Mouse (Mus musculus) limb, embryonic 15.5 days (tissue): ENCODE measurements at regions not wholly inside any gene's neighbourhood (a gene's known extent, or its start where the extent isn't known, plus 50 kb on each side); places are given as distances from the start of the nearest gene placed in this dataset.

Source experiments
- ATAC-seq: fragments of 200-750 bp; cut with Nextera tagmentation; 2 replicates; pipeline ENCODE4 v1.8.0; 2017; ENCODE audit warnings: low read depth, moderate TSS enrichment; ENCODE audit not compliant: insufficient number of reproducible peaks, low FRiP score, low TSS enrichment
- H3K27ac ChIP-seq: fragments of 300-500 bp; sonication (generic); 2 replicates; pipeline ENCODE4 v1.5.1; 2015; ENCODE audit warnings: moderate library complexity, mild to moderate bottlenecking, inconsistent platforms
- H3K27me3 ChIP-seq: fragments of 300-500 bp; sonication (generic); 2 replicates; pipeline ENCODE4 v1.6.1; 2015; ENCODE audit warnings: inconsistent platforms
- H3K36me3 ChIP-seq: fragments of 300-500 bp; sonication (generic); 2 replicates; pipeline ENCODE4 v1.6.1; 2015; ENCODE audit warnings: inconsistent platforms
- H3K4me1 ChIP-seq: fragments of 300-500 bp; sonication (generic); 2 replicates; pipeline ENCODE4 v1.6.1; 2015; ENCODE audit warnings: inconsistent platforms
- H3K4me2 ChIP-seq: fragments of 300-500 bp; sonication (generic); 2 replicates; pipeline ENCODE4 v1.6.1; 2015; ENCODE audit warnings: mild to moderate bottlenecking, inconsistent platforms
- H3K4me3 ChIP-seq: fragments of 300-500 bp; sonication (generic); 2 replicates; pipeline ENCODE4 v1.5.1; 2015; ENCODE audit warnings: mild to moderate bottlenecking, inconsistent platforms
- H3K9ac ChIP-seq: fragments of 300-500 bp; sonication (generic); 2 replicates; pipeline ENCODE4 v1.6.1; 2015; ENCODE audit warnings: inconsistent platforms
- H3K9me3 ChIP-seq: fragments of 300-500 bp; sonication (generic); 2 replicates; pipeline ENCODE4 v1.6.1; 2016; ENCODE audit warnings: inconsistent platforms
- WGBS: fragments of 180-500 bp; shearing (Covaris S2); methylation state at CpG from one replicate; pipeline ENCODE4 v1.1.7; 2015; 5-methylcytosine and 5-hydroxymethylcytosine counted together

DNA sequence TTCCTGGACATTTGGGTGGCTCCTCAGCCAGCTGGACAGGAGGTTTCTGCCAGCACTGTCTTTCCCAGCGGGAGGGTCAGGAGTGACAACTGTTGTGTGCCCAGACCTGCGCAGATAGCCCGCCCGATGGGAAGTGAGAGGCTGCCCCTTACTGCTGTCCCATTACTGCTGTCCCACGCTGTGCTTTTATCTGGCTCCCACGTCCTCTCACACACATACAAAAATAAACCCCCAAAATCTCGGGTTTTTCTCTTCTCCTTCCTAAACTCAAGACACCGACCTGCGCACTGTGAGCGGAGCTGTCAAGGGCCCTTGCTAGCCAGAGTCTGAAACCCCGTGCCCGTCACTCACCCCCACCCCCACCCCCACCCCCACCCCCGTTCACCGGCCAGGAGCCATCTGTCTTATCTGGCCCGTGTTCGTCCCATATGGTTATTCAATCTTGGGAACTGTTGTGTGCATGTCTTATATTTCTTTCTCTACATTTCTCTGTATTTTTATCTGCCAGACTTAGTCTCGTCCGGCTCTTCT lies 109.6 kb downstream of the Ddx11 start:
- 61% methylated on average over 18 of the region's 18 CpGs for WGBS
- no peaks in the 10 kb centered on the region for H3K36me3 ChIP-seq
- H3K4me3 ChIP-seq: no peak overlapping the region
- H3K9me3 ChIP-seq: no peaks in the 10 kb centered on the region
- H3K9ac ChIP-seq: no peak overlapping the region
- H3K27ac ChIP-seq: no peak overlapping the region
- no peak for ATAC-seq
- peaks cover 19% of the 10 kb centered on the region for H3K4me1 ChIP-seq
- H3K27me3 ChIP-seq: peaks cover 6% of the 10 kb centered on the region; the same call in 1 of the 2 replicates
- H3K4me2 ChIP-seq: 0 out of 2 replicates have a peak overlapping the region, but pooled peaks have one; percentile 17

DNA sequence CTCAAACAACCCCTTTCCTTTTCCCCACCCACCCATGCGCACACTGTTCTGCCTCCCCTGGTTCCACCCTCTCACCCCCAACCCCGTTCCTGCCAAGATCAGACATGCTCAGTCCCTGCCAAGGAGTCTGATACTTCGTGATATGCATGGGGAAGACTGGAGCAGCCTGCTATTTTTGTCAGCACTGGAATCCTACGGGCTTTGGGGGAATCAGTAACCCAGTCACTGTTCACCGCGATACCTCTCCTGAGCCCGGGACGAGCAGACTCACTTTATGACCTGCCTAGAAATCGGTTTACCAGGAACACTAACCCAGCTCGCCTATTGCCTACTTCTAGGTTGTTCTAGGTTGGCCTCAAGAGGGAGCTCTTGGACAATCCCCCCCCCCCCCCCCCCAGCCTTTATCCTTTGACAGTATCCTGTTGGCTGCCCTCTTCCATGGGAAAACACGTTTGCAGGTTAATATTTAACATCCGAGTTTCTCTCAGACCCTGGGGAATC lies 110.2 kb downstream of the Ddx11 start:
- Histone ChIP-seq H3K9me3 (no peaks in the 10 kb centered on the region), H3K4me2 (peak overlapping the region; percentile 17; the same call in 1 of the 2 replicates), H3K4me1 (peaks cover 19% of the 10 kb centered on the region), H3K36me3 (no peaks in the 10 kb centered on the region), H3K27ac (no peak overlapping the region), H3K4me3 (no peak overlapping the region), H3K9ac (no peak overlapping the region), H3K27me3 (peaks cover 6% of the 10 kb centered on the region; the same call in 1 of the 2 replicates)
- no peak for ATAC-seq
- WGBS: 37% methylated on average over 12 of the region's 12 CpGs

DNA sequence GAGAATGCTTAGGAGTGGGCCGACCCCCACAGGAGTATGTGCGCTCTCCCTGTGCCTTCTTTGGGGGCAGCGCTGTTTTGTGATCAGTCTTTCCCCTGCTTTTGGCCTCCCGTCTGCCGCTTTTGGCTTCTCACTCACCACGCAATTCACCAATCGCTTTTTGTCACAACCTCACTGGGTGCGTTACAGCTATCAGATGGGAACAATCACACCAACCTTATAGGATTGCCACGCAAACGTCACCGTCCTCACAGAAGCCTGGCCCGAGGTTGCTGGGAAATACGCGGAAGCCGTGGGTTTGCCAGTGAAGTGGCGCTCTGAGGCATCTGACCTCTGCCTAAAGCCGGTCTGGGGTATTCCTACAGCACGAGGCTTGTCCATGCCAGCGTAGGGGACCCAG lies 111.1 kb downstream of the Ddx11 start:
- 67% methylated on average over 19 of the region's 19 CpGs for WGBS

DNA sequence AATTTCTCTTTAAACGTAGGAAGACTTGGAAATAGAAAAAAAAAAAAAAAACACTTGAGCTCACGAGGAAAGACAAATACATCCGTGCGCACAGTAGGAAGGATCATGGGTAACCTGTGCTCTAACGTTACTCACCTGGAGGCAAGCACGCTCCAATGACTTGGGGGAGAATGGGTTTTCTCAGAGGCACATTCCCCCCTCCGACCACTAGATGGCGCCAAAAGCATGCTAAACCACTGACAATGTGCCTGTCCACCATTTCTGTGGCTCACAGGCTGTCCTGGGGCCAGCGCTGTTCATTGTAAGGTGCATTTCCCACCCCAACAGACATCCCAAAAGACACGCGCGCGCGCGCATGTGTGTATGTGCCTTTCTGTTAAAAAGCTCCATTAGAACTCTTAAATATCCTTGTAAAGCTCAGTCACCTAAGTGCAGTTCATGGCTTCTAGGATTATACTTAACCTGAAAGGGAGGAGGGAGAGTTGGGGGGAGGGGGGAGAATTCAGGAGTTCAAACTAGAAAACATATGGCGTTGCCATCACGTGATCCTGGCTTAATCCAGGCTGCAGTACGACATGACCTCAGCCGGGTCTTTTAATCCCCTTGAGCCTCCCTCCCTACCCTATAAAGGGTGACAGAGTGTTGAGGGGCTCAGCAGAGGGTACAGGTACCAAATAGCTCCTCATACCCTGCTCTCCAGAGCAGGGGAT lies 111.9 kb downstream of the Ddx11 start:
- ATAC-seq: 0 out of 2 replicates have a peak, but pooled peaks have one; percentile 70
- 4% methylated on average over 19 of the region's 19 CpGs for WGBS
- Histone ChIP-seq H3K27ac (no peak overlapping the region), H3K4me3 (no peak overlapping the region), H3K36me3 (no peaks in the 10 kb centered on the region), H3K9me3 (no peaks in the 10 kb centered on the region), H3K9ac (no peak overlapping the region), H3K4me1 (peaks cover 19% of the 10 kb centered on the region), H3K4me2 (peak overlapping the region; percentile 33), H3K27me3 (peaks cover 6% of the 10 kb centered on the region; the same call in 1 of the 2 replicates)

More for the DNA sequence above, 111.1 kb downstream of the Ddx11 start:
- peaks cover 6% of the 10 kb centered on the region; the same call in 1 of the 2 replicates for H3K27me3 ChIP-seq
- no peak overlapping the region for H3K4me2 ChIP-seq
- peaks cover 19% of the 10 kb centered on the region for H3K4me1 ChIP-seq
- H3K36me3 ChIP-seq: no peaks in the 10 kb centered on the region
- no peak for ATAC-seq
- no peak overlapping the region for H3K9ac ChIP-seq
- H3K4me3 ChIP-seq: no peak overlapping the region
- no peak overlapping the region for H3K27ac ChIP-seq
- H3K9me3 ChIP-seq: no peaks in the 10 kb centered on the region

DNA sequence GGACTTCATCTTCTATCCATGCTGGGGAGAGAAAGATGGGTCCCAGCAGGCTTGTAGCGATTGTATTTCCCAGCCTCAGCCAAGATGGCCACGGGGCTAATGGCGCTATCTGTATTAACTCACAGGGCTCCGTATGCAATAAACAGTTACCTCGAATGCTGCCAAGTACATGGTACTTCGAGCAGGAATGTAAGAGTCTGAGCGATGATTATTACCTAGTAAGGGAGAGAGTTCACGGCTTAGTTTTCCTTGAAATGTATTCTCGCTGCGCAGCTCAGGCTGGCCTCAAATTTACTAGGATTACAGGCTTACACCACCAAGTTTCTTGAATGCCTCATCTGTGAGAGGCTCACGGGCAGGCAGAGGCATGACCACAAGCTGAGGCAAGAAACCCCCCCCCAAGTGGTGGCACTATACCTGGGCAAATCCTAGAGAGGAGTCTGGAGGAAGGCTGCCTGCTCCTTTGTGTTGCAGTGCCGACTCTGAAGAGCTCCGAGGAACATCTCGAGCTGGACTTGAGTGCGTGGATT lies 112.6 kb downstream of the Ddx11 start:
- Histone ChIP-seq H3K27me3 (peaks cover 6% of the 10 kb centered on the region; the same call in 1 of the 2 replicates), H3K36me3 (no peaks in the 10 kb centered on the region), H3K4me2 (peak overlapping the region; percentile 33; the same call in 1 of the 2 replicates), H3K27ac (no peak overlapping the region), H3K4me1 (peaks cover 19% of the 10 kb centered on the region), H3K4me3 (no peak overlapping the region), H3K9ac (no peak overlapping the region), H3K9me3 (no peaks in the 10 kb centered on the region)
- WGBS: 53% methylated on average over 15 of the region's 15 CpGs
- 0 out of 2 replicates have a peak, but pooled peaks have one; percentile 15 for ATAC-seq

DNA sequence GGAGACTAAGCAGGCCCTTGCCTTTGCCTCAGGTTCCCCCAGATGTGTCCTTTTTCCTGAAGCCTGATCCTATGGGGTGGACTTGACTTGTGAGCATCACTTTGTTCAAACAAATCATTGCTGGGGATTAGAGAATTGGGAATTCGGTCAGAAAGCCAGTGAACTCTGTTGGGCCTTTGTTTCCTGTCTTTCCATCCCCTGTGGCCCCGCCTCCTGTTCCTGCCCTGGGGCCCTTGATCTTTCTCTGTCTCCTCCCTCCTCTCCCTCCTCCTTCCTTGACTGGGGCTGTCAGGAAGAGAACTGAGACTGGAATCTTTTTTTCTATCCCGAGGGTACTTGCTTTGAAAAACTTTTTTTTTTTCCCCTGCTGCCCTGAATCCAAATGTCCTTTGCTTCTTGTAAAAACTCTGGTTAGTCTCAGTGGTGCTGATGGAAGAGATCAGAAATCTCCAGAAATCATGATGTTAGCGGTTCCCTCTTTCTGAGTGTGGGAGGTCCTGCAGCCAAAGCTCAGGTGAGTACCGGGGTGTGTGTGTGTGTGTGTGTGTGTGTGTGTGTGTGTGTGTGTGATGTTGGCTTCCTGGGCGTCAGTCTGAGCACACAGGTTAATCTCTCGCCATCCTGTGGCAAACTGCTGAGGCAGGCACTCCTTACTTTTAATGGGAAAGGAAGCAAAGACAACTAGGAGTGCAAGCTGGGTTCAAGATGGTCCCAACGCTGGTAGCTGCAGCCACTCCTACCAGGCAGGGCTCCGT lies 118.7 kb downstream of the Ddx11 start:
- Histone ChIP-seq H3K4me1 (0 out of 2 replicates have a peak, but pooled peaks cover 7% of the 10 kb centered on the region), H3K9ac (no peak overlapping the region), H3K27me3 (no peaks in the 10 kb centered on the region), H3K36me3 (no peaks in the 10 kb centered on the region), H3K4me3 (no peak overlapping the region), H3K9me3 (no peaks in the 10 kb centered on the region), H3K4me2 (no peak overlapping the region), H3K27ac (no peak overlapping the region)
- 20% methylated on average over 9 of the region's 9 CpGs for WGBS
- ATAC-seq: no peak

DNA sequence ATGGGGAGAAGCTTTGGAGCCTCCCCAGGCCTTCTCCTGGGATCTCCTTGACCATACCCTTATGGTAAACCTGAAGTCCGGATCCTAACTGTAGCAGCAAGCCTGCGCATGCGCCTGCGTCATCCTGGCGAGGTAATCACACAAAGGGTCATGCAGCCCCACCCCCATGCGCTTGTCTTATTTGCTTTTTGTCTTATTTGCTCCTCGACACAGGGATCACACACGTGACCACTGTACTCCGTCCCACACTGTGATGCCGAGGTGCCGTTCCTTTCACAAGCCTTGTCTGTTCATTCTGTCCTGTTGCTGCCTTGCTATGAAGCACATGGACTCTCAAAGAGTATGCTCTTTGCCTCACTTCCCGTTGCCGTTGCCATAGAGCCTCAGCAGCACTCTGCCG lies 120.9 kb downstream of the Ddx11 start:
- Histone ChIP-seq H3K27me3 (no peaks in the 10 kb centered on the region), H3K36me3 (no peaks in the 10 kb centered on the region), H3K9ac (no peak overlapping the region), H3K4me3 (no peak overlapping the region), H3K9me3 (no peaks in the 10 kb centered on the region), H3K4me1 (0 out of 2 replicates have a peak, but pooled peaks cover 7% of the 10 kb centered on the region), H3K4me2 (no peak overlapping the region), H3K27ac (no peak overlapping the region)
- ATAC-seq: no peak
- WGBS: 92% methylated on average over 14 of the region's 14 CpGs

DNA sequence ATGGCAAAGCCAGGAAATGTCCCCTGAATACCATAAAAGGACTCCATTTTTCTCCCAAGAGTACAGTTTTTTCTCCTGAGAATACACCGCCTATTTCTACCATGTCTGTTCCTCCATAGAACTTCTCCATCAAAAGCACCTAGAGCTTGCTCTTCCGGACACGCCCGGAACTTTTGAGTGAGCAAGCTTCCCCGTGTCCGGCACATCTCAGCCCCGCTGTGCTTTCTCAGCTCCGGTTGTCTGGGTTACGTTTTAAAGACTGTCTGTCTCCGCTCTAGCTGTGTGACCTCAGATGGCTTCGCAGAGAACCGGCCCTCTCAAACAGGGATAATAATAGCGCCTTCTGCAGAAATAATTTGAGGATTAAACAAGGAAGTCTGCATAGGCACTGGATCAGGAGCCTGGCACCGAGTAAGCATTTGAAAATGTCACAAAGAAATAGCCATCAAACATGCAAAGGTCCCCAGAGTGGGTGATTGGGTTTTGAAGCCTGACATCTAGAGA lies 122.8 kb downstream of the Ddx11 start:
- Histone ChIP-seq H3K4me2 (no peak overlapping the region), H3K27me3 (no peaks in the 10 kb centered on the region), H3K9ac (no peak overlapping the region), H3K4me3 (no peak overlapping the region), H3K9me3 (no peaks in the 10 kb centered on the region), H3K4me1 (0 out of 2 replicates have a peak, but pooled peaks cover 7% of the 10 kb centered on the region), H3K27ac (no peak overlapping the region), H3K36me3 (no peaks in the 10 kb centered on the region)
- WGBS: 81% methylated on average over 14 of the region's 14 CpGs
- ATAC-seq: no peak

DNA sequence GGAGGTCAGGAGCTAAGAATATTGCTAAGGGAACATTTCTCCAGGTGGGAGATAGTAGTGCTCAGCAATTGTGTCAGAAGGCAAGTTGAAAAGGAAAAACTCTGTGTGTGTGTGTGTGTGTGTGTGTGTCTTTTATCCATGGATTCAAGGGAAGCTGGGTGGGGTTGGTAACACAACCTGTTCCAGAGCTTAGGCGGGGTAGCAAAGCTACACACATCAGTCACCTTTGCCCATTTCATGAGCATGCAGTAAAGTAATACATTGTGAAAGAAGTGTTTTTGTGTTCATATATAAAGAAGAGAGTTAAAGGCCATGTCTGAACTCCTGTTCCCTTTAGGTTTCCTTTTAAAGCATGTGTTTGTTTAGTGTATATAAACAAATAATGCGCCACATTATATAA lies 128.2 kb downstream of the Ddx11 start:
- no peaks in the 10 kb centered on the region for H3K27me3 ChIP-seq
- 92% methylated on average over 2 of the region's 2 CpGs for WGBS
- no peaks in the 10 kb centered on the region for H3K4me1 ChIP-seq
- no peaks in the 10 kb centered on the region for H3K9me3 ChIP-seq
- H3K36me3 ChIP-seq: no peaks in the 10 kb centered on the region
- no peak for ATAC-seq
- H3K4me2 ChIP-seq: no peak overlapping the region
- H3K4me3 ChIP-seq: no peak overlapping the region
- H3K27ac ChIP-seq: no peak overlapping the region
- no peak overlapping the region for H3K9ac ChIP-seq

DNA sequence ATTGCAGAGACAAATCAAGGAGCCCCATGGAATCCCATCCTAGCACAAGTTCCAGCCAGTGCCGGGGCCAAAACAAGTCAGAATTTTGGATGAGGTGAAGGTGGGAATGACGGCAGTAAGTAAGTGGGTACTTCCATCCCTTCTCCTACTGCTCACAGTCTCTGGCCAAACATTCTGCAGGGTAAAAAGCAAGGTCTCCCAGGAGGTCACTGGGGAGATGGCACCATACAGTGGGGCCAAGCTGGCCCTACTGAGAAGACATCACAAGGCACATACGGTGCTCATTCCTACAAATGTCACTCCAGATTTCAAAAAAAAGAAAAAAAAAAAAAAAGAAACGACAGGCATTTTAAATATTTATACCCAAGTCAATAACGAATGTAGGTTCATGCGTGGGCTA lies 129.6 kb downstream of the Ddx11 start:
- Histone ChIP-seq H3K27ac (no peak overlapping the region), H3K4me2 (no peak overlapping the region), H3K4me3 (no peak overlapping the region), H3K9me3 (no peaks in the 10 kb centered on the region), H3K4me1 (no peaks in the 10 kb centered on the region), H3K27me3 (no peaks in the 10 kb centered on the region), H3K9ac (no peak overlapping the region), H3K36me3 (no peaks in the 10 kb centered on the region)
- WGBS: 92% methylated on average over 6 of the region's 6 CpGs
- no peak for ATAC-seq

DNA sequence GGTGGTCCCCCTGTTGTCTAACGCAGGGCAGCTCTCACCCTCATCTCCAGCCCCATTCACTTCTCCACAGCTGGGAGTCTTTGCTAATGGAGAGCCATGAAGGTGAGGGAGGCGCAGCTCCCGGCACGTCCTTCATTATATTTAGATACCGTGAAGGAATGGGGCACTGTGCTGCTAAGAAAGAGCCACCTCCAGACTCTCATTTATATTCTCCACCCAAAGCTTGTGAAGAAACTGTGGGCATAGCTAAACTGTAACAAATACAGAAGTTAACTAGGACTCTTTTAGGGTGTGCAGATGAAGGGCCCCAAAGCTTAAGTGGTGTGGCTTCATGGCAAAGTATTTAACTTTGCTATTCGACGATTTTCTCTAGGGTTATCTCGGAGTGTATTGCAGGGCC lies 136.4 kb downstream of the Ddx11 start:
- no peaks in the 10 kb centered on the region for H3K9me3 ChIP-seq
- ATAC-seq: no peak
- WGBS: 71% methylated on average over 8 of the region's 8 CpGs

More for the DNA sequence above, 136.4 kb downstream of the Ddx11 start:
- no peaks in the 10 kb centered on the region for H3K4me1 ChIP-seq
- H3K4me2 ChIP-seq: no peak overlapping the region
- H3K9ac ChIP-seq: no peak overlapping the region
- H3K27ac ChIP-seq: no peak overlapping the region
- H3K27me3 ChIP-seq: no peaks in the 10 kb centered on the region
- H3K4me3 ChIP-seq: no peak overlapping the region
- no peaks in the 10 kb centered on the region for H3K36me3 ChIP-seq
